Mouse (Mus musculus): ENCODE results near the gene Irf1. TPM values are rescaled to one million over a fixed set of nuclear protein-coding genes. Genes with fewer than 3 reads are reported as not detected.
A peak's percentile ranks its signal among the peaks of the same experiment; 100 is the strongest.

Irf1 gene
- 5.0 and 8.2 TPM in 2 replicates for polyA plus RNA-seq (2016; fragmentation: Nextera tagmentation; extraction: Ambion mirVana)

GRCm38 (mm10) chr11:53769760-53770124, at the start of gene Irf1:
TSS of gene Irf1 (plus strand) at chr11:53770014.
- Histone ChIP-seq H3K4me1 (peaks cover 22% of the 10 kb centered on the region), H3K4me3 (peak within 1 kb of the TSS; percentile 86), H3K27ac (peak within 1 kb of the TSS; percentile 88), H3K27me3 (ENCODE audit: low read depth, poor library complexity, severe bottlenecking) (peaks cover 35% of the 10 kb centered on the region), H3K36me3 (peaks cover 14% of the 10 kb centered on the region), H3K9me3 (replicated peaks) (no peaks in the 10 kb centered on the region)
- 0% methylated on average over 40 of the region's 40 CpGs for WGBS
- DNase-seq (ENCODE audit: low spot score): peak; percentile 90

GRCm38 (mm10) chr11:53720715-53721114, 49.1 kb upstream of the Irf1 start, which contains the start of gene Il5:
TSS of gene Il5 (plus strand) at chr11:53720794.
- Histone ChIP-seq H3K9me3 (replicated peaks) (no peaks in the 10 kb centered on the region), H3K36me3 (no peaks in the 10 kb centered on the region), H3K27ac (no peak within 1 kb of the TSS), H3K4me1 (no peaks in the 10 kb centered on the region), H3K4me3 (no peak within 1 kb of the TSS), H3K27me3 (ENCODE audit: low read depth, poor library complexity, severe bottlenecking) (no peaks in the 10 kb centered on the region)
- 91% methylated on average over 6 of the region's 6 CpGs for WGBS
- no peak for DNase-seq (ENCODE audit: low spot score)

GRCm38 (mm10) chr11:53731457-53731856, 38.4 kb upstream of the Irf1 start:
- 95% methylated on average over 7 of the region's 7 CpGs for WGBS
- Histone ChIP-seq H3K36me3 (no peaks in the 10 kb centered on the region), H3K4me3 (no peak overlapping the region), H3K27me3 (ENCODE audit: low read depth, poor library complexity, severe bottlenecking) (no peaks in the 10 kb centered on the region), H3K27ac (no peak overlapping the region), H3K4me1 (peaks cover 3% of the 10 kb centered on the region; the same call in 1 of the 2 replicates), H3K9me3 (replicated peaks) (no peaks in the 10 kb centered on the region)
- DNase-seq (ENCODE audit: low spot score): no peak

- WGBS: 96% methylated on average over 8 of the region's 8 CpGs
- H3K27me3 ChIP-seq (ENCODE audit: low read depth, poor library complexity, severe bottlenecking): no peaks in the 10 kb centered on the region
- no peaks in the 10 kb centered on the region for H3K9me3 ChIP-seq (replicated peaks)
- H3K4me1 ChIP-seq: peaks cover 3% of the 10 kb centered on the region; the same call in 1 of the 2 replicates
- no peaks in the 10 kb centered on the region for H3K36me3 ChIP-seq
- H3K27ac ChIP-seq: no peak overlapping the region
- no peak overlapping the region for H3K4me3 ChIP-seq
- no peak for DNase-seq (ENCODE audit: low spot score)
Observed at GRCm38 (mm10) chr11:53732244-53732643, 37.6 kb upstream of the Irf1 start.

- H3K27me3 ChIP-seq (ENCODE audit: low read depth, poor library complexity, severe bottlenecking): no peaks in the 10 kb centered on the region
- H3K36me3 ChIP-seq: no peaks in the 10 kb centered on the region
- H3K9me3 ChIP-seq (replicated peaks): no peaks in the 10 kb centered on the region
- peaks cover 3% of the 10 kb centered on the region; the same call in 1 of the 2 replicates for H3K4me1 ChIP-seq
- DNase-seq (ENCODE audit: low spot score): no peak
- no peak overlapping the region for H3K4me3 ChIP-seq
- H3K27ac ChIP-seq: no peak overlapping the region
- WGBS: 88% methylated on average over 7 of the region's 7 CpGs
Observed at GRCm38 (mm10) chr11:53733824-53734223, 36.0 kb upstream of the Irf1 start.

GRCm38 (mm10) chr11:53734431-53734830, 35.4 kb upstream of the Irf1 start:
- DNase-seq (ENCODE audit: low spot score): no peak
- 86% methylated on average over 2 of the region's 2 CpGs for WGBS
- H3K27ac ChIP-seq: no peak overlapping the region
- no peaks in the 10 kb centered on the region for H3K27me3 ChIP-seq (ENCODE audit: low read depth, poor library complexity, severe bottlenecking)
- H3K36me3 ChIP-seq: no peaks in the 10 kb centered on the region
- no peaks in the 10 kb centered on the region for H3K9me3 ChIP-seq (replicated peaks)
- peaks cover 3% of the 10 kb centered on the region; the same call in 1 of the 2 replicates for H3K4me1 ChIP-seq
- H3K4me3 ChIP-seq: no peak overlapping the region

GRCm38 (mm10) chr11:53734970-53735681, 34.7 kb upstream of the Irf1 start:
- Histone ChIP-seq H3K4me1 (peaks cover 3% of the 10 kb centered on the region; the same call in 1 of the 2 replicates), H3K4me3 (no peak overlapping the region), H3K9me3 (replicated peaks) (no peaks in the 10 kb centered on the region), H3K36me3 (no peaks in the 10 kb centered on the region), H3K27me3 (ENCODE audit: low read depth, poor library complexity, severe bottlenecking) (no peaks in the 10 kb centered on the region), H3K27ac (no peak overlapping the region)
- DNase-seq (ENCODE audit: low spot score): no peak
- 71% methylated on average over 18 of the region's 18 CpGs for WGBS

GRCm38 (mm10) chr11:53735682-53736245, 34.0 kb upstream of the Irf1 start:
- Histone ChIP-seq H3K4me1 (peaks cover 3% of the 10 kb centered on the region; the same call in 1 of the 2 replicates), H3K36me3 (no peaks in the 10 kb centered on the region), H3K27ac (peak overlapping the region; percentile 56; the same call in 1 of the 2 replicates), H3K4me3 (peak overlapping the region; percentile 33), H3K27me3 (ENCODE audit: low read depth, poor library complexity, severe bottlenecking) (no peaks in the 10 kb centered on the region), H3K9me3 (replicated peaks) (no peaks in the 10 kb centered on the region)
- peak; percentile 75 for DNase-seq (ENCODE audit: low spot score)
- WGBS: 36% methylated on average over 17 of the region's 17 CpGs

- Histone ChIP-seq H3K27ac (no peak overlapping the region), H3K9me3 (replicated peaks) (no peaks in the 10 kb centered on the region), H3K36me3 (no peaks in the 10 kb centered on the region), H3K4me3 (no peak overlapping the region), H3K4me1 (peaks cover 3% of the 10 kb centered on the region; the same call in 1 of the 2 replicates), H3K27me3 (ENCODE audit: low read depth, poor library complexity, severe bottlenecking) (no peaks in the 10 kb centered on the region)
- peak; percentile 84 for DNase-seq (ENCODE audit: low spot score)
- 49% methylated on average over 14 of the region's 14 CpGs for WGBS
Observed at GRCm38 (mm10) chr11:53736771-53737572, 32.8 kb upstream of the Irf1 start.

- H3K27me3 ChIP-seq (ENCODE audit: low read depth, poor library complexity, severe bottlenecking): no peaks in the 10 kb centered on the region
- H3K36me3 ChIP-seq: no peaks in the 10 kb centered on the region
- no peaks in the 10 kb centered on the region for H3K9me3 ChIP-seq (replicated peaks)
- H3K27ac ChIP-seq: no peak overlapping the region
- 49% methylated on average over 6 of the region's 6 CpGs for WGBS
- H3K4me3 ChIP-seq: no peak overlapping the region
- peak; percentile 50 for DNase-seq (ENCODE audit: low spot score)
- H3K4me1 ChIP-seq: peaks cover 3% of the 10 kb centered on the region; the same call in 1 of the 2 replicates
Observed at GRCm38 (mm10) chr11:53737573-53737946, 32.3 kb upstream of the Irf1 start.

- 42% methylated on average over 5 of the region's 5 CpGs for WGBS
- DNase-seq (ENCODE audit: low spot score): no peak
- Histone ChIP-seq H3K4me3 (no peak overlapping the region), H3K9me3 (replicated peaks) (no peaks in the 10 kb centered on the region), H3K4me1 (no peaks in the 10 kb centered on the region), H3K36me3 (no peaks in the 10 kb centered on the region), H3K27me3 (ENCODE audit: low read depth, poor library complexity, severe bottlenecking) (no peaks in the 10 kb centered on the region), H3K27ac (no peak overlapping the region)
Observed at GRCm38 (mm10) chr11:53742353-53742752, 27.5 kb upstream of the Irf1 start.

GRCm38 (mm10) chr11:53745260-53745659, 24.6 kb upstream of the Irf1 start:
- no peak overlapping the region for H3K27ac ChIP-seq
- no peak for DNase-seq (ENCODE audit: low spot score)
- H3K9me3 ChIP-seq (replicated peaks): no peaks in the 10 kb centered on the region
- no peaks in the 10 kb centered on the region for H3K4me1 ChIP-seq
- H3K27me3 ChIP-seq (ENCODE audit: low read depth, poor library complexity, severe bottlenecking): no peaks in the 10 kb centered on the region
- 92% methylated on average over 2 of the region's 2 CpGs for WGBS
- no peaks in the 10 kb centered on the region for H3K36me3 ChIP-seq
- no peak overlapping the region for H3K4me3 ChIP-seq

GRCm38 (mm10) chr11:53747985-53748384, 21.8 kb upstream of the Irf1 start:
- no peak overlapping the region for H3K4me3 ChIP-seq
- 95% methylated on average over 9 of the region's 9 CpGs for WGBS
- no peaks in the 10 kb centered on the region for H3K9me3 ChIP-seq (replicated peaks)
- no peaks in the 10 kb centered on the region for H3K27me3 ChIP-seq (ENCODE audit: low read depth, poor library complexity, severe bottlenecking)
- no peaks in the 10 kb centered on the region for H3K4me1 ChIP-seq
- H3K36me3 ChIP-seq: no peaks in the 10 kb centered on the region
- H3K27ac ChIP-seq: no peak overlapping the region
- no peak for DNase-seq (ENCODE audit: low spot score)
